Mouse (Mus musculus): ENCODE data around the gene Gm10842. TPM values are rescaled to one million over a fixed set of nuclear protein-coding genes. Genes with fewer than 3 reads are reported as not detected.

Gene Gm10842
- polyA plus RNA-seq, 1 experiment: not detected

DNA sequence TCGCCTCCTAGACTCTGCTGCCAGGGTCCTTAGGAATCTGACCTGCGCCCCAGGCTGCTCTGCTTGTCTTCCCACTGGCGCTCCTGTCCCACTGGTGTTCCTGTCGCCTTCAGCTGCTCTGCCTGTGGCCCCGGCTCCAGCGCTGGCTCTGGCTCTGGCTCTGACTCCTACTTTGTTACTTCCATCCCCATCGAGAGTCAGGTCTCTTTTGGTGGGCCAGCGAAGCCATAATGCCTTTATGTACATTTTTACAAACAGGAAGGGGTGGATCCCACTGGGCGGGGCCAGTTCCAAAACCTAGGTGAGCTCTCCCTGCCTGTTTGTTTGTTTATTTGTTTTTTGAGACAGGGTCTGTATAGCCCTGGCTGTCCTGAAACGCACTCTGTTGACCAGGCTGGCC is 20.1 kb downstream of the Gm10842 start:
- Histone ChIP-seq H3K4me3 (ENCODE audit: insufficient read depth, low read depth, low read length) (no peak overlapping the region), H3K27ac (replicated peaks; ENCODE audit: low read depth, low read length) (no peak overlapping the region), H3K4me1 (ENCODE audit: control insufficient read depth, insufficient read depth, insufficient read length, low read length) (no peaks in the 10 kb centered on the region)

DNA sequence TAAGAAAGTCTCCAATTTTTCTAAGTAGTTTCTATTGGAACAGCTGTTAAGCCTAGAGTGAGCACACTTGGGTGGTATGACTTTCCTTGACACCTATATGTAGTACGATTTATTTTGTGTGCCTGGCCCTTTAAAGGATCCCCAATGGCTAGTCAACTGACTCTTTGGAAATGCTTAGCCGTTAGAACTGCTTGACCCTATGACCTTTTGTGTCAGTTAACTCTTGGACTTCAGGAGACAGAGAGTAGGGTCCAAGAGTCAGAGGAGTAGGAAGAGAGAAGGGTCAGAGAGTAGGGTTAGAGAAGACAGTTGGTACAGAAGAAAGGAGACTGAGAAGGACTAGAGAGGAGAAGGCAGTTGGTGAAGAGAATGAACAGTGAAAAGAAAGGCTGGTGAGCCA is 31.8 kb downstream of the Gm10842 start, which contains the start of gene Tlk2:
Tlk2 (plus strand) TSS at position 292 of the 400 bp plus-strand sequence.
- Histone ChIP-seq H3K27ac (replicated peaks; ENCODE audit: low read depth, low read length) (peak within 1 kb of the TSS; percentile 13; the same call in 1 of the 2 replicates), H3K4me3 (ENCODE audit: insufficient read depth, low read depth, low read length) (no peak within 1 kb of the TSS), H3K4me1 (ENCODE audit: control insufficient read depth, insufficient read depth, insufficient read length, low read length) (peaks cover 5% of the 10 kb centered on the region; the same call in 1 of the 2 replicates)

DNA sequence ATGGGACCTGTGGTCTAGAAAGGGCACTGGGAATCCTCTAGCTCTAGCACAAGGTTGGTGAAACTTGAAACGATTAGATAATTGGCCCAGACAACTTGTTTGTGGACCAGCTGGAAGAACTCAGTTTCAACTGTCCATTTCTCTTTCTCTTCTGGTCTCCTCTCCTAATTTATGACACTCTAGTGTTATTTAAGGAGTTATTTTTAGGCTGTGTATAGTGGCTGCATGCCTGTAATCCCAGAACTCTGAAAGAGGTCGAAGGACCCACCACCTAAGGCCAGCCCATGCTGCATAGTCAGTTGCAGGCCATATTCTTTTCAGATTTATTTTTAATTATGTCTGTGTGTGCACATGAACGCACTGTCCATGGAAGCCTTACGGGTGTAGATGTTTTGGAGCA is 32.8 kb downstream of the Gm10842 start:
- Histone ChIP-seq H3K4me3 (ENCODE audit: insufficient read depth, low read depth, low read length) (no peak overlapping the region), H3K4me1 (ENCODE audit: control insufficient read depth, insufficient read depth, insufficient read length, low read length) (peaks cover 5% of the 10 kb centered on the region; the same call in 1 of the 2 replicates), H3K27ac (replicated peaks; ENCODE audit: low read depth, low read length) (no peak overlapping the region)

DNA sequence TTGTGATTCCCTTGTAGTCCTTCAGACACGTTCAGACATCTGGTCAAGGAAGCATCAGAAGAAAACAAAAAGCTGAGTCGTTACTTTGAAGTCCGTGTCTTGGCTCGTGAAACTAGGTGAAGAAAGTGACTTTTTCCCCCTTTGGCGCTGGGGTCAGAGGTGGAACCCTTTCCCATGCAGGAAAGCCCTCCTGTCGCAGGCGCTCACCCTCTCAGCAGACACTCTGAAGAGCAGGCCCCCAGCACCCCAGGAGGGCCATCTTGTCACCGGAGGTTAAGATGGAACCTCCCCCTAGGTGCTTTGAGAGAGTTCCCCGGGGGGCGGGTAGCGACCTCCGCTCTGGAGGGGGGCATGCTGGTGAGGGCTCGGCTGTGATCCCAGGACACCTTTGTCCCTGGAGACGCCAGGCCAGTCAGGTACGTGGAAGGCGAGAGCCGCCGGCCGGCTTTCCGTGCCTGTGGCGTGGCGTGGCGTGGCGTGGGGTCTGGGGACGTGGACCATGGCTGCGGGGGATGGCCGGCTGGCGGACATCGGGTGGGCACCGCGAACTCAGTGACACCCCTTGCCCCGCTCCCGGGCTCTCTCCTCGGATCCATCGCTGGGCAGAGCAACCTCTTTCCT is 33.9 kb downstream of the Gm10842 start:
- Histone ChIP-seq H3K4me3 (ENCODE audit: insufficient read depth, low read depth, low read length) (peak overlapping the region; percentile 81), H3K4me1 (ENCODE audit: control insufficient read depth, insufficient read depth, insufficient read length, low read length) (peaks cover 7% of the 10 kb centered on the region), H3K27ac (replicated peaks; ENCODE audit: low read depth, low read length) (peak overlapping the region; percentile 70)

DNA sequence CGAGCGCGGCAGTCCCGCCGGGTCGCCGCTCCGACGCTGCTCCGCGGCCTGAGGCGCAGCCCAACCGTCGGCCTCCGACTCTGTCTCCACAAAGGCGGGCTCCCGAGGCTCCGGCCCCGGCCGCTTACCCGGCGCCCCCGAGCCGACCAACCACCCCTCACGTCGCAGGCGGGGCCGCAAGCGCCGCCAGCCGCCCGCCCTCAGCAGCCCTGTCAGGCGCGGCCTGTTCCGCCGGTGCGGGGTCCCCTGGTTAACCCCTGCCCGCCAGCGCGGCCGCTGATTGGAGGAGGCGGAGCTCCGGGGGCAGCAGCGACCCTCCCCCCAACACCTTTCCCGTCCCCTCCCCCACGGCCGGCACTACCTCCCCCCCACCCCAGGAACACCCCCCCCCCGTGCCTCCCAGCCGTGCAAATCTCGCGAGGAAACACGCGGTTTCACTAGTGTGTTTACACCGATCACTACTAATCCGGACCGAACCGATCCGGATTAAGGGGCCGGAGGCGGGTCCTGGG is 34.5 kb downstream of the Gm10842 start:
- peak overlapping the region; percentile 81 for H3K4me3 ChIP-seq (ENCODE audit: insufficient read depth, low read depth, low read length)

DNA sequence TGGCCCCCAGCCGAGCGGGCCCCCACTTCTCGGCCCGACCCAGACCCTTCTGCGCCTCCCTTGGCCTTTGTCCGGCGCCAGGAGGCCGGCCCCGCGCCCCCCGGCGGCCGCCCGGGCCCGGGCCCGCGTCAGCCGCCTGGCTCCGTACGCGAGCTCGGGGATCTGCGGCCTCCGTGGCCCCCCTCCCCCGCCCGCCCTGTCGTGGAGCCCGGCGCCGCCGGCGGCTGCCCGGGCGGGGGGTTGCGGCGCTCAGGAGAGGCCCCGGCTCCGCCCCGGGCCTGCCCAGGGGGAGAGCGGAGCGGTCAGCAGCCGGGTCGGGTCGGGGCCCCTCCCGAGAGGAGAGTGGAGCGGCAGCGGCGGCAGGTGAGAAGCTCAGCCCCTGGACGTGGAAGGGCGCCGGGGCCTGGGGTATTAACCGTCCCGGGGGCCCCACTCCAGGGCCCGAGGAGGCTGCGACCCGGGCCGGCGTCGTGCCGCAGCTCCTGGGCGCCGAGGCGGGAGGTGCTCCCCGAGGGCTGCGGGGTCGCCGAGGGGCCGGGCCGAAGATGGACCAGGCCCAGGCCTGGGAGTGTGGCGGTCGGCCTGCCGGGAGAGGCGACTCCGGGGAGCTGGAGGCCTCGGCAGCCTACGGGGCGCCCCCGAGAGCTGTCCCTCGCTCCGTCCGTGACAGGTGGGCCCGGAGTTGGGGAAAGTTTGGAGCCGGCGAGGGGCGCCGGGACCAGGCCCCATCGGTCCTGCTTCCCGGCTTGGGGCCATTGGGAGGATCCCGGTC is 35.2 kb downstream of the Gm10842 start:
- H3K4me1 ChIP-seq (ENCODE audit: control insufficient read depth, insufficient read depth, insufficient read length, low read length): peaks cover 7% of the 10 kb centered on the region
- peak overlapping the region; percentile 81 for H3K4me3 ChIP-seq (ENCODE audit: insufficient read depth, low read depth, low read length)
- H3K27ac ChIP-seq (replicated peaks; ENCODE audit: low read depth, low read length): peak overlapping the region; percentile 90

More for the DNA sequence above, 34.5 kb downstream of the Gm10842 start:
- peak overlapping the region; percentile 70 for H3K27ac ChIP-seq (replicated peaks; ENCODE audit: low read depth, low read length)
- peaks cover 7% of the 10 kb centered on the region for H3K4me1 ChIP-seq (ENCODE audit: control insufficient read depth, insufficient read depth, insufficient read length, low read length)

DNA sequence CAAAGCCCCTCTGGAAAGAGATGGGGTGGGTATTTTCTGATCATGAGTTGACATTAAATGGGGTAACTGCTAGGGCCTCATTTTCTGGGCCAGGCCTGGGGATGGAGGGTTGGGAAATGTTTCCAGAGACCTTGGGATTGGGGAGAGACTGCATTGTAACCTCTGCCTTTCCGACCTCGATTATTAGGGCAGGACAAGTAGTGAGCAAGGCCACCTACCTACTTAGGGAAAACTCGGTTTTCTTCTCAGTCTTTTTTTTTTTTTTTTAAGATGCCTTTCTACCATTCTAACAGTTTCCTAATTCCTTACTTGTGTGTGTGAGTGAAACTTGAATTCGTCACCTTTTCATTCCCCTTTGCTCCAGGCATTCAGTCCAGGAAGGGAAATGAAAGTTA is 35.8 kb downstream of the Gm10842 start:
- Histone ChIP-seq H3K4me3 (ENCODE audit: insufficient read depth, low read depth, low read length) (peak overlapping the region; percentile 81), H3K27ac (replicated peaks; ENCODE audit: low read depth, low read length) (peak overlapping the region; percentile 90)

DNA sequence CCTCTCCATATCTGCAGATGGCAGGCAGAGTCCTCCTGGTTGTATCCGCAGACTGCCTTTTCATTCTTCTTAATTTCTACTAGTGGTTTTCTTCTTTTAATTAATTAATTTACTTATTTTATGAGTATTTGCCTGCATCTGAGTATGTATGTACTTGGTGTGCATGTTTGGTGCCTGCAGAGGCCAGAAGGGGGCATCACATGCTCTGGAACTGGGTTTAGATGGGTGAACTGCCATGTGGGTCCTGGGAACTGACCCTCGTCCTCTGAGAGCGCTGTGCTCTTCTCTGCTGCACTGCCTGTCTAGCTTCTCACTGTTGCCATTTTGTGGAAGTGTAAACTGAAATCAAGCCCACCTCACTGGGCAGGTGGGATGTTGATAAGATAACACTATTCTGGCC is 38.0 kb downstream of the Gm10842 start:
- no peak overlapping the region for H3K4me3 ChIP-seq (ENCODE audit: insufficient read depth, low read depth, low read length)
- peaks cover 9% of the 10 kb centered on the region for H3K4me1 ChIP-seq (ENCODE audit: control insufficient read depth, insufficient read depth, insufficient read length, low read length)
- H3K27ac ChIP-seq (replicated peaks; ENCODE audit: low read depth, low read length): no peak overlapping the region

More for the DNA sequence above, 35.8 kb downstream of the Gm10842 start:
- peaks cover 7% of the 10 kb centered on the region for H3K4me1 ChIP-seq (ENCODE audit: control insufficient read depth, insufficient read depth, insufficient read length, low read length)

DNA sequence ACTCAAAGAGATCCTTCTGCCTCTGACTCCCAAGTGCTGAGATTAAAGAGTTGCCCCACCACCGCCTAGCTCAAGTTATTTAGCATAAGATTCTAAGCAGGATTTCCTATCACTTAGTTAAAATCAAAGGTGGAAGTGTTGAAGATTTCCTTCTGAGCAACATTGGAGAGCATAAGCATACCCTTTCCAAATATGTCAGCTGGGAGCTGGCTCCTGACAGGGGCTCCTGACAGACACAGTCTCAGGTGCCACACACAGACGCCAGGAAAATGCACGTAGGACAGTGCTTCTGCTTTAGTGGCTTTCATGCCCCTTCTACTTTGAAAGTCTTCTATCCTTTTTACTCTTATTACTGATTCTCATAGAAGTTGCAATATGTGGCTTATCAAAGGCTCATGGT is 45.5 kb downstream of the Gm10842 start:
- H3K4me1 ChIP-seq (ENCODE audit: control insufficient read depth, insufficient read depth, insufficient read length, low read length): peaks cover 8% of the 10 kb centered on the region; the same call in 1 of the 2 replicates
- no peak overlapping the region for H3K4me3 ChIP-seq (ENCODE audit: insufficient read depth, low read depth, low read length)
- no peak overlapping the region for H3K27ac ChIP-seq (replicated peaks; ENCODE audit: low read depth, low read length)

Other genes with a start within 250 kb of the Gm10842 start
- gene Efcab3, start 83.3 kb upstream of the Gm10842 start, polyA plus RNA-seq (2012; ENCODE audit: insufficient read depth, insufficient read length, missing spikeins): not detected in 2 replicates
- gene Mettl2, start 20.5 kb upstream of the Gm10842 start, polyA plus RNA-seq (2012; ENCODE audit: insufficient read depth, insufficient read length, missing spikeins): 7.5 and 13.6 TPM in 2 replicates
- gene Tlk2, start 31.9 kb downstream of the Gm10842 start, polyA plus RNA-seq (2012; ENCODE audit: insufficient read depth, insufficient read length, missing spikeins): 21.5 and 34.0 TPM in 2 replicates
- 2.6 and 3.7 TPM in 2 replicates for gene Mrc2, start 145.8 kb downstream of the Gm10842 start, polyA plus RNA-seq (2012; ENCODE audit: insufficient read depth, insufficient read length, missing spikeins)

Measured in brown adipose tissue, adult 24 weeks (tissue).